Mouse (Mus musculus) CH12.LX (cell line): ENCODE measurements around the gene Pmpcb.

Source experiments
- CTCF ChIP-seq, 2 experiments: IDR thresholded peaks in 1 of 2; conservative IDR thresholded peaks in 1 of 2; 2 replicates each; pipeline ENCODE4 v1.5.1; 2011 to 2012; ENCODE audit warnings: low read depth in 2 of 2, low read length in 2 of 2, improper control_type of control experiment in 1 of 2, inconsistent platforms in 1 of 2, mild to moderate bottlenecking in 1 of 2, moderate library complexity in 1 of 2
- EP300 ChIP-seq: IDR thresholded peaks from 2 replicates; pipeline ENCODE4 v1.6.1; 2011; ENCODE audit warnings: low read length, improper control_type of control experiment
- NRF1 ChIP-seq: IDR thresholded peaks from 2 replicates; pipeline ENCODE4 v1.6.1; 2014; ENCODE audit warnings: low read depth, mild to moderate bottlenecking, inconsistent platforms, low read length, improper control_type of control experiment, moderate library complexity
- RAD21 ChIP-seq: IDR thresholded peaks from 2 replicates; pipeline ENCODE4 v1.6.1; 2011; ENCODE audit warnings: low read depth, mild to moderate bottlenecking, low read length, improper control_type of control experiment, moderate library complexity
- TCF12 ChIP-seq: IDR thresholded peaks from 2 replicates; pipeline ENCODE4 v1.6.1; 2014; ENCODE audit warnings: low read depth, mild to moderate bottlenecking, inconsistent platforms, low read length, improper control_type of control experiment
- ZC3H11A ChIP-seq: IDR thresholded peaks from 2 replicates; pipeline ENCODE4 v1.6.1; 2012; ENCODE audit warnings: low read depth, mild to moderate bottlenecking, inconsistent platforms, low read length, improper control_type of control experiment
- ZNF384 ChIP-seq: IDR thresholded peaks from 2 replicates; pipeline ENCODE4 v1.6.1; 2012; ENCODE audit warnings: low read depth, low read length, improper control_type of control experiment, inconsistent platforms

DNA sequence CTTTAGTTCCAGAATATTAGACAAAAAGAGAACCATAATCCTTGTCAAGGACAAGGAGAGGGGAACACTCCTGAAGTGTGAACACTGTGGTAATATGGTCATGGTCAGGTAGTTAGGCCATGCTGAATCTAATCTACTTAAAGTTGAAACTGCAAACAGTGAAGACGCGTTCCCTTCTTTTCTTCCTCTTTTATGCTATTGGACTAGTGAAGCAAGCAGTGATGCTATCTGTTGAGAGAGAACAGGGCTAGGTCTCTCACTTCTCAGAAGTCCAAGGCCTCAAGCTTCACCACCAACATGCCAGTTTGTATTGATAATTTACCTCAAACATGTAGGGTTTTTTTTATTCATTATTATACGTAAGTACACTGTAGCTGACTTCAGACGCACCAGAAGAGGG lies 22.5 kb upstream of the Pmpcb start:
- no peak for TF ChIP-seq CTCF (conservative IDR thresholded peaks at IDR 0.05 in 1 of 2, IDR thresholded peaks at IDR 0.05 in 1 of 2; ENCODE audit: low read depth in 2 of 2, low read length in 2 of 2)
- TF ChIP-seq EP300, result no peak
- no peak for TF ChIP-seq NRF1
- TF ChIP-seq TCF12, result no peak
- no peak for TF ChIP-seq ZC3H11A
- no peak for TF ChIP-seq ZNF384
- TF ChIP-seq RAD21, result no peak
